Mouse (Mus musculus): Measurements from ENCODE around the gene Sox18. TPM values are rescaled to one million over a fixed set of nuclear protein-coding genes. Genes with fewer than 3 reads are reported as not detected.
A peak's percentile ranks its signal among the peaks of the same experiment; 100 is the strongest.

Gene Sox18
- total RNA-seq, 2 experiments from 2014 or later: 13.4 to 13.5 TPM

GRCm38 (mm10) chr2:181653065-181653464, 18.4 kb downstream of the Sox18 start:
- intact Hi-C loops (cut with DNase I): no loop called here

DNA sequence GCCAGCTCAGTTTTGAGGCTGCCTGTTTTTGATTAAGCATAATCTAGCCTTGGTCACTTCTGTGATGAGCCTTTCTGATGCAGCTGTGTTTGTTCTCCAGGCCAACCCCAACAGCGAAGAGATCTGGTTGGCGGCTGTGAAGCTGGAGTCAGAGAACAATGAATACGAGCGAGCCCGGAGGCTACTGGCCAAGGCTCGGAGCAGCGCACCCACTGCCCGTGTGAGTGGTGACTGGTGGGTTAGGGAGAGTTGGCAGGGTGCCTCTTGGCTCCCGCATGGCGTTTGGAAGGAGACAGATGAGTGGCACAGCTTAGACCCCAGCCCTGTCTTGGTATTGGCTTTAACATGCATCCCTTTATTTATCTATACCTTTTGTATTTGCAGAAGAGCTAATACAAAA, 22.5 kb downstream of the Sox18 start:
- intact Hi-C loops (cut with DNase I): loop anchor here (10.0 kb wide), 1 partner anchor 206 kb away; no protein-coding TSS in a partner anchor
- peak; percentile 69 for DNase-seq

More at GRCm38 (mm10) chr2:181653065-181653464, 18.4 kb downstream of the Sox18 start:
- no peak for DNase-seq

GRCm38 (mm10) chr2:181646626-181647472, 24.6 kb downstream of the Sox18 start:
- no peak for DNase-seq
- intact Hi-C loops (cut with DNase I): loop anchor here (10.0 kb wide), 1 partner anchor 208 kb away; no protein-coding TSS in a partner anchor

- intact Hi-C loops (cut with DNase I): loop anchor here (10.0 kb wide), 1 partner anchor 209 kb away; no protein-coding TSS in a partner anchor
- DNase-seq: no peak
Observed at GRCm38 (mm10) chr2:181645666-181646065, 25.8 kb downstream of the Sox18 start.

DNA sequence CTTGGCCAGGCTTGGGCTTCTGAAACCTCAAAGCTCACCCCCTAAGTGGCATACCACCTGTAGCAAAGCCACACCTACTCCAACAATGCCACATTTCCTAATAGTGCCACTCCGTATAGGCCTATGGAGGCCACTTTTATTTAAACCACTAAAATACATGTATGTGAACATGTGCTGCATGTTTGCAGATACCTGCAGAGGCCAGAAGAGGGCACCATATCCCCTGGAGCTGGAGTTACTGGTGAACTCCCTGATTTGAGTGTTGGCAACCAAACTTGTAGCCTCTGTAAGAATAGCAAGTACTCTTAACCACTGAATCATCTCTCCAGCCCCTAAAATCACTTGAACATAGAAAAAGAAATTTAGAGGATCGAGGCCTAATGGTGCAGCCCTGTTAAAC, 27.1 kb downstream of the Sox18 start:
- intact Hi-C loops (cut with DNase I): loop anchor here (10.0 kb wide), 1 partner anchor 210 kb away; no protein-coding TSS in a partner anchor
- peak; percentile 61 for DNase-seq

GRCm38 (mm10) chr2:181635865-181636264, 35.6 kb downstream of the Sox18 start:
- DNase-seq: no peak
- intact Hi-C loops (cut with DNase I): no loop called here

- no peak for DNase-seq
- intact Hi-C loops (cut with DNase I): no loop called here
Observed at GRCm38 (mm10) chr2:181632624-181633023, 38.8 kb downstream of the Sox18 start.

- intact Hi-C loops (cut with DNase I): no loop called here
- DNase-seq: no peak
Observed at GRCm38 (mm10) chr2:181628471-181628870, 43.0 kb downstream of the Sox18 start.

DNA sequence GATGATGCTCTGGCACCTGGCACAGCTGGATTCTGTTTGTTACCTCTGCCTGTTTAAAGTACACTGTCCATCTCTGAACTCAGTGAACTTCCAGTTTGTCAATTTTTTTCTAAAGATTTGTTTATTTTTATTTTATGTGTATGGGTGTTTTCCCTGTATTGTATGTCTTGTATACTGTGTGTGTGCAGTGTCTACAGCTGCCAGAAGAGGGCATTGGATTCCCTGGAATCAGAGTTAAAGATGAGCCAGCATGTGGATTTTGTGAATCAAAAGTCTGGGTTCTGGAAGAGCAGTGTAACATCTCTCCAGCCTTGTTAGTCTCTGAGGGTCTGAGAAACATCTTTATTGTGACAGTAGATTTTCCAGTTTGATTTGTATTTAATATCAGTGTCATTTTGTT, 48.0 kb downstream of the Sox18 start:
- intact Hi-C loops (cut with DNase I): no loop called here
- peak; percentile 32 for DNase-seq

Other genes starting within 250 kb of the Sox18 start
- gene Zbtb46, start 212.2 kb downstream of the Sox18 start, total RNA-seq (2021): 10 to 100 TPM; 16.6 to 16.8 TPM
- gene Abhd16b, start 178.4 kb downstream of the Sox18 start, total RNA-seq (2021): not detected
- 10 to 100 TPM; 69.7 to 73.5 TPM for gene Tpd52l2, start 174.5 kb downstream of the Sox18 start, total RNA-seq (2021)
- 100 to 1,000 TPM; 288 to 305 TPM for gene Dnajc5, start 151.2 kb downstream of the Sox18 start, total RNA-seq (2021)
- 10 to 100 TPM; 66.1 to 69.2 TPM for gene Uckl1, start 86.7 kb downstream of the Sox18 start, total RNA-seq (2021)
- gene Prpf6, start 79.8 kb downstream of the Sox18 start, total RNA-seq (2021): 10 to 100 TPM; 49.7 to 51.6 TPM
- 100 to 1,000 TPM; 191 to 197 TPM for gene Zfp512b, start 78.8 kb downstream of the Sox18 start, total RNA-seq (2021)
- 10 to 100 TPM; 43.7 to 48.7 TPM for gene Samd10, start 72.4 kb downstream of the Sox18 start, total RNA-seq (2021)
- under 1 TPM; 0.50 to 0.54 TPM for gene Gm29797, start 14.6 kb downstream of the Sox18 start, total RNA-seq (2021)
- gene Tcea2, start 8.7 kb upstream of the Sox18 start, total RNA-seq (2021): 10 to 100 TPM; 57.8 to 62.4 TPM
- gene Rgs19, start 22.3 kb upstream of the Sox18 start, total RNA-seq (2021): 10 to 100 TPM; 39.0 to 49.4 TPM
- gene Lkaaear1, start 26.8 kb upstream of the Sox18 start, total RNA-seq (2021): not detected
- 10 to 100 TPM; 73.1 to 73.8 TPM for gene Oprl1, start 43.4 kb upstream of the Sox18 start, total RNA-seq (2021)
- gene Myt1, start 91.7 kb upstream of the Sox18 start, total RNA-seq (2021): 10 to 100 TPM; 35.7 to 37.7 TPM
- 10 to 100 TPM; 38.0 to 40.7 TPM for gene Pcmtd2, start 166.2 kb upstream of the Sox18 start, total RNA-seq (2021)
- 10 to 100 TPM; 53.4 to 56.2 TPM for gene Polr3k, start 192.7 kb upstream of the Sox18 start, total RNA-seq (2021)